Mouse (Mus musculus) MEL (cell line): ENCODE measurements at regions not wholly inside any gene's neighbourhood (a gene's known extent, or its start where the extent isn't known, plus 50 kb on each side); places are given as distances from the start of the nearest gene placed in this dataset.

Source experiments
- DNase-seq: peaks from one replicate; pipeline ENCODE4 v3.0.0; 2011; ENCODE audit warnings: low read depth, low spot score
- H3K27ac ChIP-seq: 2 replicates; pipeline ENCODE4 v1.5.1; 2012; ENCODE audit warnings: low read depth, mild to moderate bottlenecking, control low read depth, low read length, moderate library complexity; ENCODE audit not compliant: control insufficient read depth
- H3K27me3 ChIP-seq, 2 experiments: fragments of 150-350 bp in 1 of 2; sonication (generic) in 1 of 2; 2 replicates each; pipeline ENCODE4 v1.6.1; 2012; ENCODE audit warnings: low read length in 2 of 2, mild to moderate bottlenecking in 2 of 2, improper control_type of control experiment in 1 of 2, moderate library complexity in 1 of 2; ENCODE audit not compliant: insufficient read depth in 2 of 2, control insufficient read depth in 1 of 2
- H3K36me3 ChIP-seq, 2 experiments: 2 replicates each; pipeline ENCODE4 v1.6.1; 2012 to 2014; ENCODE audit warnings: low read length in 2 of 2, improper control_type of control experiment in 1 of 2, inconsistent platforms in 1 of 2, mild to moderate bottlenecking in 1 of 2; ENCODE audit not compliant: insufficient read depth in 2 of 2, control insufficient read depth in 1 of 2
- H3K4me1 ChIP-seq, 2 experiments: fragments of 150-350 bp in 1 of 2; sonication (generic) in 1 of 2; 2 replicates each; pipeline ENCODE4 v1.6.1; 2012; ENCODE audit warnings: low read length in 2 of 2, improper control_type of control experiment in 1 of 2, mild to moderate bottlenecking in 1 of 2; ENCODE audit not compliant: insufficient read depth in 2 of 2, control insufficient read depth in 1 of 2
- H3K4me3 ChIP-seq, 2 experiments: fragments of 150-350 bp in 1 of 2; sonication (generic) in 1 of 2; 2 replicates each; pipeline ENCODE4 v1.5.1; 2012; ENCODE audit warnings: low read depth in 2 of 2, low read length in 2 of 2, mild to moderate bottlenecking in 2 of 2, moderate library complexity in 2 of 2, control low read depth in 1 of 2, improper control_type of control experiment in 1 of 2; ENCODE audit not compliant: control insufficient read depth in 1 of 2, insufficient read depth in 1 of 2
- H3K79me2 ChIP-seq: 2 replicates; pipeline ENCODE4 v1.6.1; 2012; ENCODE audit warnings: mild to moderate bottlenecking, low read length, moderate library complexity; ENCODE audit not compliant: control insufficient read depth, poor library complexity, insufficient read depth
- H3K9ac ChIP-seq: 2 replicates; pipeline ENCODE4 v1.6.1; 2012; ENCODE audit warnings: low read depth, mild to moderate bottlenecking, control low read depth, low read length, moderate library complexity; ENCODE audit not compliant: control insufficient read depth, poor library complexity, severe bottlenecking
- H3K9me3 ChIP-seq: fragments of 150-350 bp; sonication (generic); replicated peaks from 2 replicates; pipeline ENCODE4 v1.6.1; 2012; ENCODE audit warnings: mild to moderate bottlenecking, low read length, improper control_type of control experiment, moderate library complexity; ENCODE audit not compliant: insufficient read depth
- BHLHE40 ChIP-seq: IDR thresholded peaks from 2 replicates; pipeline ENCODE4 v1.6.1; 2012; ENCODE audit warnings: low read depth, mild to moderate bottlenecking, inconsistent platforms, low read length, improper control_type of control experiment, borderline replicate concordance
- CHD2 ChIP-seq: IDR thresholded peaks from 2 replicates; pipeline ENCODE4 v1.6.1; 2011; ENCODE audit warnings: low read length, improper control_type of control experiment
- ELF1 ChIP-seq: IDR thresholded peaks from 2 replicates; pipeline ENCODE4 v1.6.1; 2014; ENCODE audit warnings: low read depth, mild to moderate bottlenecking, inconsistent platforms, low read length, improper control_type of control experiment, moderate library complexity
- EP300 ChIP-seq, 2 experiments: IDR thresholded peaks; 2 replicates each; pipeline ENCODE4 v1.6.1; 2011; ENCODE audit warnings: improper control_type of control experiment in 2 of 2, low read length in 2 of 2, low read depth in 1 of 2, mild to moderate bottlenecking in 1 of 2
- ETS1 ChIP-seq: IDR thresholded peaks from 2 replicates; pipeline ENCODE4 v1.6.1; 2012; ENCODE audit warnings: low read depth, mild to moderate bottlenecking, inconsistent platforms, low read length, improper control_type of control experiment, moderate library complexity
- GATA1 ChIP-seq: IDR thresholded peaks from 2 replicates; pipeline ENCODE4 v1.6.1; 2011; ENCODE audit warnings: low read depth, low read length, improper control_type of control experiment
- KAT2A ChIP-seq: conservative IDR thresholded peaks from 2 replicates; pipeline ENCODE4 v1.6.1; 2012; ENCODE audit warnings: low read depth, low read length, improper control_type of control experiment, inconsistent platforms
- MAFK ChIP-seq: IDR thresholded peaks from 2 replicates; pipeline ENCODE4 v1.6.1; 2011; ENCODE audit warnings: low read depth, mild to moderate bottlenecking, low read length, improper control_type of control experiment, borderline replicate concordance
- MAX ChIP-seq: IDR thresholded peaks from 2 replicates; pipeline ENCODE4 v1.6.1; 2011; ENCODE audit warnings: low read length, improper control_type of control experiment
- MAZ ChIP-seq: IDR thresholded peaks from 2 replicates; pipeline ENCODE4 v1.6.1; 2012; ENCODE audit warnings: low read depth, mild to moderate bottlenecking, inconsistent platforms, low read length, improper control_type of control experiment
- MYB ChIP-seq: IDR thresholded peaks from 2 replicates; pipeline ENCODE4 v1.6.1; 2011; ENCODE audit warnings: mild to moderate bottlenecking, low read depth, low read length, improper control_type of control experiment
- MYC ChIP-seq: IDR thresholded peaks from 2 replicates; pipeline ENCODE4 v1.6.1; 2011; ENCODE audit warnings: low read depth, mild to moderate bottlenecking, low read length, improper control_type of control experiment, moderate library complexity
- NELFE ChIP-seq: IDR thresholded peaks from 2 replicates; pipeline ENCODE4 v1.6.1; 2011; ENCODE audit warnings: low read depth, low read length, improper control_type of control experiment
- POLR2AphosphoS2 ChIP-seq: IDR thresholded peaks from 2 replicates; pipeline ENCODE4 v1.6.1; 2011; ENCODE audit warnings: low read length, improper control_type of control experiment
- RCOR1 ChIP-seq: IDR thresholded peaks from 2 replicates; pipeline ENCODE4 v1.6.1; 2012; ENCODE audit warnings: low read depth, mild to moderate bottlenecking, inconsistent platforms, low read length, improper control_type of control experiment
- SMC3 ChIP-seq: IDR thresholded peaks from 2 replicates; pipeline ENCODE4 v1.6.1; 2011; ENCODE audit warnings: low read depth, low read length, improper control_type of control experiment
- TAL1 ChIP-seq: IDR thresholded peaks from 2 replicates; pipeline ENCODE4 v1.6.1; 2012; ENCODE audit warnings: mild to moderate bottlenecking, inconsistent platforms, low read length, moderate library complexity, mixed read lengths
- USF1 ChIP-seq: IDR thresholded peaks from 2 replicates; pipeline ENCODE4 v1.6.1; 2014; ENCODE audit warnings: low read depth, mild to moderate bottlenecking, inconsistent platforms, low read length, improper control_type of control experiment, moderate library complexity
- ZNF384 ChIP-seq: IDR thresholded peaks from 2 replicates; pipeline ENCODE4 v1.6.1; 2012; ENCODE audit warnings: low read depth, mild to moderate bottlenecking, inconsistent platforms, low read length, improper control_type of control experiment

- no peak for DNase-seq
- H3K27me3 ChIP-seq, result no peaks in the 10 kb centered on the region
- H3K27ac ChIP-seq, result no peak overlapping the region
- no peaks in the 10 kb centered on the region for H3K79me2 ChIP-seq
- TF ChIP-seq MYB, result no peak
- TF ChIP-seq ETS1, result no peak
- 0 out of 2 replicates have a peak, but pooled peaks have one; percentile 13 for TF ChIP-seq MAFK
- no peak for TF ChIP-seq ZNF384
- no peaks in the 10 kb centered on the region for H3K9me3 ChIP-seq
- H3K36me3 ChIP-seq, result no peaks in the 10 kb centered on the region
- H3K4me1 ChIP-seq, result no peaks in the 10 kb centered on the region
- H3K9ac ChIP-seq, result no peak overlapping the region
- no peak overlapping the region for H3K4me3 ChIP-seq
These were observed 245.4 kb downstream of the Slc4a3 start for GRCm38 (mm10) chr1:75791509-75791908.

DNA sequence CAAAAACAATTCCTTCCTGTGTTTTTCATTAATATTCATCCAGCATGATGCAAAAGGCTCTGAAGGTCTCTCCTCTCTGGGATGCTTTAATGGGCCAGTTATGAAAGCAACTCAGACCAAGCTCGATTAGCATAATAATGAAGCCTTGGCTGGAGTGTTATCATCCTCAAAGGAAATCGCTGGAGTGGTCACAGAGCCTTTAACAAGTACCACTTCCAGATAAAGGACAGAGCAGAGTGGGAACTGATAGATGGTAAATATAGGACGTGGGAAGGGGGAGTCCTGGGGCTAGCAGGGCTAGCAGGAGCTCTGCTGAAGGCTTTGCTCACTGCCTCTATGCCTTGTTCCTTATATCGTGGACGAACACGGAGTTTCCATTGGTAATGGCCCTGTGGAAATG is 251.7 kb downstream of the Slc4a3 start:
- Histone ChIP-seq H3K79me2 (no peaks in the 10 kb centered on the region), H3K36me3 (no peaks in the 10 kb centered on the region), H3K4me1 (no peaks in the 10 kb centered on the region), H3K4me3 (no peak overlapping the region), H3K9ac (no peak overlapping the region), H3K27ac (no peak overlapping the region), H3K9me3 (no peaks in the 10 kb centered on the region), H3K27me3 (no peaks in the 10 kb centered on the region)
- no peak for DNase-seq
- TF ChIP-seq NELFE (no peak), ZNF384 (no peak), RCOR1 (no peak), USF1 (no peak), SMC3 (no peak), MAX (no peak), ELF1 (no peak), EP300 (IDR thresholded peaks at IDR 0.05; ENCODE audit: low read depth in 1 of 2, low read length in 2 of 2) (no peak), TAL1 (no peak), KAT2A (no peak), GATA1 (no peak), MYC (no peak), MYB (no peak), MAZ (no peak), CHD2 (no peak), BHLHE40 (no peak), POLR2AphosphoS2 (no peak)
